Mouse (Mus musculus) midbrain, postnatal 0 days (tissue): ENCODE results near the gene Riox2. TPM values are rescaled to one million over a fixed set of nuclear protein-coding genes. Genes with fewer than 3 reads are reported as not detected.

ENCODE experiments used
- ATAC-seq: fragments of 200-750 bp; cut with Nextera tagmentation; 2 replicates; pipeline ENCODE4 v1.8.0; 2017; ENCODE audit warnings: moderate number of reproducible peaks, mild to moderate bottlenecking, moderate TSS enrichment, moderate library complexity; ENCODE audit not compliant: low FRiP score
- DNase-seq: peaks from one replicate; pipeline ENCODE4 v3.0.0-alpha.2; 2015; ENCODE audit warnings: low spot score
- H3K27ac ChIP-seq: fragments of 300-500 bp; sonication (generic); 2 replicates; pipeline ENCODE4 v1.5.1; 2014; ENCODE audit warnings: low read depth, mild to moderate bottlenecking, low read length, mixed read lengths
- H3K27me3 ChIP-seq: fragments of 300-500 bp; sonication (generic); 2 replicates; pipeline ENCODE4 v1.6.1; 2014; ENCODE audit warnings: low read length, control low read depth, mixed read lengths; ENCODE audit not compliant: insufficient read depth
- H3K36me3 ChIP-seq: fragments of 300-500 bp; sonication (generic); 2 replicates; pipeline ENCODE4 v1.6.1; 2014; ENCODE audit warnings: low read length, control low read depth, mixed read lengths; ENCODE audit not compliant: insufficient read depth
- H3K4me1 ChIP-seq: fragments of 300-500 bp; sonication (generic); 2 replicates; pipeline ENCODE4 v1.6.1; 2014; ENCODE audit warnings: mild to moderate bottlenecking, control low read depth, antibody characterized with exemption, low read length, mixed read lengths; ENCODE audit not compliant: insufficient read depth
- H3K4me2 ChIP-seq: fragments of 300-500 bp; sonication (generic); 2 replicates; pipeline ENCODE4 v1.6.1; 2014; ENCODE audit warnings: low read depth, mild to moderate bottlenecking, low read length, mixed read lengths; ENCODE audit not compliant: poor library complexity, severe bottlenecking
- H3K4me3 ChIP-seq: fragments of 300-500 bp; sonication (generic); 2 replicates; pipeline ENCODE4 v1.5.1; 2014; ENCODE audit warnings: low read depth, mild to moderate bottlenecking, low read length, moderate library complexity
- H3K9ac ChIP-seq: fragments of 300-500 bp; sonication (generic); replicated peaks from 2 replicates; pipeline ENCODE4 v1.6.1; 2014; ENCODE audit warnings: mild to moderate bottlenecking, low read length, moderate library complexity, mixed read lengths; ENCODE audit not compliant: poor library complexity, severe bottlenecking
- H3K9me3 ChIP-seq: fragments of 300-500 bp; sonication (generic); 2 replicates; pipeline ENCODE4 v1.6.1; 2016; ENCODE audit warnings: low read length, control low read depth
- CTCF ChIP-seq: IDR thresholded peaks from 2 replicates; pipeline ENCODE4 v1.5.1; 2016; ENCODE audit warnings: antibody characterized with exemption, mild to moderate bottlenecking
- WGBS: fragments of 180-500 bp; shearing (Covaris S2); extraction: QIAGEN DNeasy Blood & Tissue Kit; methylation state at CpG from one replicate; pipeline ENCODE4 v1.1.7; 2014; 5-methylcytosine and 5-hydroxymethylcytosine counted together
- polyA plus RNA-seq: library from polyadenylated mRNA; unstranded; fragments of >200 nt; fragmentation: Nextera tagmentation; extraction: Ambion mirVana; gene quantifications from 2 replicates; pipeline ENCODE4 v1.2.1, GENCODE M21; 2015
- total RNA-seq: library from RNA; depleted of rRNA; stranded (reverse); fragments of >200 nt; gene quantifications from 2 replicates; pipeline ENCODE4 v1.2.3, GENCODE M21; 2014

The Riox2 gene
- total and polyA plus RNA-seq, 2 experiments from 2014 or later, result 5.1 to 11.1 TPM

- no peak for TF ChIP-seq CTCF
- ATAC-seq, result no peak
- no peak overlapping the region for H3K9ac ChIP-seq
These were observed 55.4 kb downstream of the Riox2 start for GRCm38 (mm10) chr16:59526939-59527338.

GRCm38 (mm10) chr16:59529570-59529969, 58.0 kb downstream of the Riox2 start:
- ATAC-seq (no peak), DNase-seq (no peak)
- Histone ChIP-seq H3K36me3 (no peaks in the 10 kb centered on the region), H3K4me2 (no peak overlapping the region), H3K9me3 (no peaks in the 10 kb centered on the region), H3K4me1 (no peaks in the 10 kb centered on the region), H3K27ac (no peak overlapping the region), H3K27me3 (no peaks in the 10 kb centered on the region), H3K4me3 (no peak overlapping the region), H3K9ac (no peak overlapping the region)
- TF ChIP-seq CTCF, result no peak
- 94% methylated on average over 13 of the region's 13 CpGs for WGBS

More at GRCm38 (mm10) chr16:59526939-59527338, 55.4 kb downstream of the Riox2 start:
- no peak for DNase-seq
- 82% methylated on average over 6 of the region's 6 CpGs for WGBS
- no peaks in the 10 kb centered on the region for H3K4me1 ChIP-seq
- no peak overlapping the region for H3K4me3 ChIP-seq
- H3K27me3 ChIP-seq, result no peaks in the 10 kb centered on the region
- no peak overlapping the region for H3K4me2 ChIP-seq
- H3K9me3 ChIP-seq, result no peaks in the 10 kb centered on the region
- H3K36me3 ChIP-seq, result no peaks in the 10 kb centered on the region
- H3K27ac ChIP-seq, result no peak overlapping the region

DNA sequence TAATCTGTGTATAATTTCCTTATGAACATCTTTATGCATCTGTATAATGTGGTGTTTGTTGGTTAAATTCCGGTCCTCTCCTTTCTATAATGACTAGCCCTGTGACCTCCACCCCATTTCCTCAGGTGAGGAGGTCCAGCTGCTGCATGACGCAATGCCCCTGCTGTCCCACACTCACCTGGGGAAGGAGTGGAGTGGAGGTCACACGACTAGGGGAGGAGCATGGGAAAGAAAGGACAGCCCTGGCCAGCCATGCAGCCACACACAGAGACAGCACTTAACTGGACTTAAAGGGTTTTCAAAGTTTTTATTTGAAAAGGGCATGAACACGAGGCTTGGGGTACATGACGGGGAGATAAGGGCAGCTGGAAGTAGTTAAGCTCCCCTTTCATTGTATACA, 59.7 kb downstream of the Riox2 start:
- ATAC-seq, result no peak
- DNase-seq, result no peak
- 79% methylated on average over 5 of the region's 5 CpGs for WGBS

GRCm38 (mm10) chr16:59532561-59532960, 61.0 kb downstream of the Riox2 start:
- 46% methylated on average over 3 of the region's 3 CpGs for WGBS

More for the DNA sequence above, 59.7 kb downstream of the Riox2 start:
- Histone ChIP-seq H3K27me3 (no peaks in the 10 kb centered on the region), H3K9ac (no peak overlapping the region), H3K4me1 (no peaks in the 10 kb centered on the region), H3K4me3 (no peak overlapping the region), H3K9me3 (no peaks in the 10 kb centered on the region), H3K27ac (no peak overlapping the region), H3K36me3 (no peaks in the 10 kb centered on the region), H3K4me2 (no peak overlapping the region)
- TF ChIP-seq CTCF, result no peak

GRCm38 (mm10) chr16:59534349-59534748, 62.8 kb downstream of the Riox2 start:
- Histone ChIP-seq H3K36me3 (no peaks in the 10 kb centered on the region), H3K27ac (no peak overlapping the region), H3K4me3 (no peak overlapping the region), H3K4me1 (no peaks in the 10 kb centered on the region), H3K27me3 (no peaks in the 10 kb centered on the region), H3K9ac (no peak overlapping the region), H3K9me3 (no peaks in the 10 kb centered on the region), H3K4me2 (no peak overlapping the region)
- DNase-seq (no peak), ATAC-seq (no peak)
- 72% methylated on average over 11 of the region's 11 CpGs for WGBS
- TF ChIP-seq CTCF, result no peak

More at GRCm38 (mm10) chr16:59532561-59532960, 61.0 kb downstream of the Riox2 start:
- no peaks in the 10 kb centered on the region for H3K36me3 ChIP-seq
- no peaks in the 10 kb centered on the region for H3K9me3 ChIP-seq
- H3K27ac ChIP-seq, result no peak overlapping the region
- no peaks in the 10 kb centered on the region for H3K4me1 ChIP-seq
- ATAC-seq, result no peak
- no peaks in the 10 kb centered on the region for H3K27me3 ChIP-seq
- H3K4me3 ChIP-seq, result no peak overlapping the region
- no peak for DNase-seq
- H3K4me2 ChIP-seq, result no peak overlapping the region
- TF ChIP-seq CTCF, result no peak
- H3K9ac ChIP-seq, result no peak overlapping the region

DNA sequence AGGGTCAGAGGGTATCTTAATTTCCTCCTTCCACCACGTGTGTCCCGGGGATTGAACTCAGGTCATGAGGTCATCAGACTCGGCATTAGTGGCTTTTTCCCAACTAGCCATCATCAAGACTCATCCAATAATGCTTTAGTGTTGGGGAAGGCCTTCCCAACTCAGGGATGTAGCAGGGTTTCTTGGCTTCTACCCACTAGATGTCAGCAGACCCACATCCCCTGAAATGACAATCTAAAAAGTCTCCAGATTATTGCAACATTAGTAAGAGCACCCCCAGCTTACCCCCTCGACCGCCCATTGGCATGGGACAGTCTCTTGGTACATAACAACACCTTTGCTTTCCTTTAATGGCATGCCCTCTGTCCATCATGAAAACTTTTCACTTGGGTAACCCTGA, 64.1 kb downstream of the Riox2 start:
- peak; percentile 47; the same call in 1 of the 2 replicates for TF ChIP-seq CTCF
- no peak for DNase-seq
- Histone ChIP-seq H3K9ac (no peak overlapping the region), H3K36me3 (no peaks in the 10 kb centered on the region), H3K27me3 (no peaks in the 10 kb centered on the region), H3K9me3 (no peaks in the 10 kb centered on the region), H3K4me3 (no peak overlapping the region), H3K4me2 (no peak overlapping the region), H3K4me1 (no peaks in the 10 kb centered on the region), H3K27ac (no peak overlapping the region)
- ATAC-seq, result no peak
- 84% methylated on average over 5 of the region's 5 CpGs for WGBS
